Mouse (Mus musculus) macrophage (primary cell): Measurements from ENCODE around the gene Zdhhc17. TPM values are rescaled to one million over a fixed set of nuclear protein-coding genes. Genes with fewer than 3 reads are reported as not detected.

Experiments used
- H3K27ac ChIP-seq: fragments of 350-480 bp; formaldehyde crosslinking; 2 replicates; pipeline ENCODE4 v1.9.0; 2021
- H3K36me3 ChIP-seq: fragments of 350-480 bp; formaldehyde crosslinking; 2 replicates; pipeline ENCODE4 v1.9.0; 2021; ENCODE audit errors: inconsistent target
- H3K4me3 ChIP-seq: fragments of 350-480 bp; formaldehyde crosslinking; 2 replicates; pipeline ENCODE4 v1.9.0; 2021; ENCODE audit errors: inconsistent target
- H3K79me2 ChIP-seq: fragments of 350-480 bp; formaldehyde crosslinking; 2 replicates; pipeline ENCODE4 v1.9.0; 2021; ENCODE audit errors: inconsistent target
- WGBS: methylation state at CpG from one replicate; pipeline ENCODE4 v1.1.7; 2026; ENCODE audit warnings: inconsistent platforms; ENCODE audit not compliant: missing documents; 5-methylcytosine and 5-hydroxymethylcytosine counted together
- polyA plus RNA-seq: library from polyadenylated mRNA; stranded (reverse); fragments of 250-400 nt; gene quantifications from 3 replicates; pipeline ENCODE4 v1.2.4, GENCODE M21; 2018; ENCODE audit warnings: inconsistent platforms

The Zdhhc17 gene
- polyA plus RNA-seq, 1 experiment from 2014 or later, result 8.6 TPM

GRCm38 (mm10) chr10:110935669-110936068 is 74.3 kb downstream of the Zdhhc17 start:
- no peaks in the 10 kb centered on the region for H3K79me2 ChIP-seq
- WGBS, result 48% methylated on average over 7 of the region's 7 CpGs
- H3K4me3 ChIP-seq, result no peak overlapping the region

GRCm38 (mm10) chr10:110935081-110935480 is 74.9 kb downstream of the Zdhhc17 start:
- 98% methylated on average over 11 of the region's 11 CpGs for WGBS
- no peaks in the 10 kb centered on the region for H3K36me3 ChIP-seq
- no peaks in the 10 kb centered on the region for H3K79me2 ChIP-seq
- H3K27ac ChIP-seq, result no peak overlapping the region
- H3K4me3 ChIP-seq, result no peak overlapping the region

More at GRCm38 (mm10) chr10:110935669-110936068, 74.3 kb downstream of the Zdhhc17 start:
- H3K36me3 ChIP-seq, result no peaks in the 10 kb centered on the region
- no peak overlapping the region for H3K27ac ChIP-seq

GRCm38 (mm10) chr10:110933584-110933983 is 76.4 kb downstream of the Zdhhc17 start:
- WGBS, result 83% methylated on average over 4 of the region's 5 CpGs
- H3K36me3 ChIP-seq, result no peaks in the 10 kb centered on the region

GRCm38 (mm10) chr10:110931913-110932560 is 77.9 kb downstream of the Zdhhc17 start:
- no peak overlapping the region for H3K4me3 ChIP-seq
- no peaks in the 10 kb centered on the region for H3K36me3 ChIP-seq
- no peak overlapping the region for H3K27ac ChIP-seq
- H3K79me2 ChIP-seq, result no peaks in the 10 kb centered on the region
- WGBS, result 42% methylated on average over 20 of the region's 20 CpGs

More at GRCm38 (mm10) chr10:110933584-110933983, 76.4 kb downstream of the Zdhhc17 start:
- H3K27ac ChIP-seq, result no peak overlapping the region
- no peak overlapping the region for H3K4me3 ChIP-seq
- H3K79me2 ChIP-seq, result no peaks in the 10 kb centered on the region

GRCm38 (mm10) chr10:110931161-110931912 is 78.6 kb downstream of the Zdhhc17 start:
- 73% methylated on average over 13 of the region's 13 CpGs for WGBS
- no peak overlapping the region for H3K4me3 ChIP-seq
- no peaks in the 10 kb centered on the region for H3K36me3 ChIP-seq
- H3K79me2 ChIP-seq, result no peaks in the 10 kb centered on the region
- H3K27ac ChIP-seq, result no peak overlapping the region

GRCm38 (mm10) chr10:110929756-110930155 is 80.2 kb downstream of the Zdhhc17 start:
- 97% methylated on average over 4 of the region's 4 CpGs for WGBS
- Histone ChIP-seq H3K79me2 (no peaks in the 10 kb centered on the region), H3K27ac (no peak overlapping the region), H3K4me3 (no peak overlapping the region), H3K36me3 (no peaks in the 10 kb centered on the region)

GRCm38 (mm10) chr10:110927491-110927890 is 82.4 kb downstream of the Zdhhc17 start:
- H3K36me3 ChIP-seq, result no peaks in the 10 kb centered on the region
- H3K4me3 ChIP-seq, result no peak overlapping the region
- H3K27ac ChIP-seq, result no peak overlapping the region
- H3K79me2 ChIP-seq, result no peaks in the 10 kb centered on the region
- 90% methylated on average over 11 of the region's 11 CpGs for WGBS

- WGBS, result 95% methylated on average over 9 of the region's 9 CpGs
- no peak overlapping the region for H3K4me3 ChIP-seq
- no peak overlapping the region for H3K27ac ChIP-seq
- H3K36me3 ChIP-seq, result no peaks in the 10 kb centered on the region
- H3K79me2 ChIP-seq, result no peaks in the 10 kb centered on the region
These were observed 87.3 kb downstream of the Zdhhc17 start for GRCm38 (mm10) chr10:110922612-110923011.

- 78% methylated on average over 3 of the region's 3 CpGs for WGBS
- Histone ChIP-seq H3K36me3 (no peaks in the 10 kb centered on the region), H3K79me2 (no peaks in the 10 kb centered on the region), H3K4me3 (no peak overlapping the region), H3K27ac (no peak overlapping the region)
These were observed 88.0 kb downstream of the Zdhhc17 start for GRCm38 (mm10) chr10:110921890-110922289.

GRCm38 (mm10) chr10:110920368-110920950 is 89.5 kb downstream of the Zdhhc17 start:
- H3K4me3 ChIP-seq, result peak overlapping the region; percentile 57
- H3K79me2 ChIP-seq, result no peaks in the 10 kb centered on the region
- 5% methylated on average over 15 of the region's 15 CpGs for WGBS
- no peaks in the 10 kb centered on the region for H3K36me3 ChIP-seq
- H3K27ac ChIP-seq, result 0 out of 2 replicates have a peak overlapping the region, but pooled peaks have one; percentile 10

GRCm38 (mm10) chr10:110919531-110920343 is 90.2 kb downstream of the Zdhhc17 start, which contains the start of gene Csrp2:
Csrp2 (plus strand) TSS chr10:110919789.
- Histone ChIP-seq H3K4me3 (peak within 1 kb of the TSS; percentile 57), H3K27ac (0 out of 2 replicates have a peak within 1 kb of the TSS, but pooled peaks have one; percentile 10), H3K79me2 (no peaks in the 10 kb centered on the region), H3K36me3 (no peaks in the 10 kb centered on the region)
- WGBS, result 2% methylated on average over 67 of the region's 67 CpGs

- no peaks in the 10 kb centered on the region for H3K79me2 ChIP-seq
- H3K27ac ChIP-seq, result no peak overlapping the region
- no peaks in the 10 kb centered on the region for H3K36me3 ChIP-seq
- H3K4me3 ChIP-seq, result peak overlapping the region; percentile 57; the same call in 1 of the 2 replicates
- 29% methylated on average over 26 of the region's 26 CpGs for WGBS
These were observed 91.2 kb downstream of the Zdhhc17 start for GRCm38 (mm10) chr10:110918414-110919391.

GRCm38 (mm10) chr10:110917521-110917920 is 92.4 kb downstream of the Zdhhc17 start:
- H3K36me3 ChIP-seq, result no peaks in the 10 kb centered on the region
- WGBS, result 95% methylated on average over 6 of the region's 6 CpGs
- H3K4me3 ChIP-seq, result no peak overlapping the region
- no peaks in the 10 kb centered on the region for H3K79me2 ChIP-seq
- H3K27ac ChIP-seq, result no peak overlapping the region
